Mouse (Mus musculus) left cerebral cortex, adult 9 months (tissue): ENCODE results near the gene Kif7.

Experiments used
- DNase-seq, 2 experiments: peaks; one replicate each; pipeline ENCODE4 v3.0.0; 2022; ENCODE audit warnings: low spot score in 2 of 2

The Kif7 gene

DNA sequence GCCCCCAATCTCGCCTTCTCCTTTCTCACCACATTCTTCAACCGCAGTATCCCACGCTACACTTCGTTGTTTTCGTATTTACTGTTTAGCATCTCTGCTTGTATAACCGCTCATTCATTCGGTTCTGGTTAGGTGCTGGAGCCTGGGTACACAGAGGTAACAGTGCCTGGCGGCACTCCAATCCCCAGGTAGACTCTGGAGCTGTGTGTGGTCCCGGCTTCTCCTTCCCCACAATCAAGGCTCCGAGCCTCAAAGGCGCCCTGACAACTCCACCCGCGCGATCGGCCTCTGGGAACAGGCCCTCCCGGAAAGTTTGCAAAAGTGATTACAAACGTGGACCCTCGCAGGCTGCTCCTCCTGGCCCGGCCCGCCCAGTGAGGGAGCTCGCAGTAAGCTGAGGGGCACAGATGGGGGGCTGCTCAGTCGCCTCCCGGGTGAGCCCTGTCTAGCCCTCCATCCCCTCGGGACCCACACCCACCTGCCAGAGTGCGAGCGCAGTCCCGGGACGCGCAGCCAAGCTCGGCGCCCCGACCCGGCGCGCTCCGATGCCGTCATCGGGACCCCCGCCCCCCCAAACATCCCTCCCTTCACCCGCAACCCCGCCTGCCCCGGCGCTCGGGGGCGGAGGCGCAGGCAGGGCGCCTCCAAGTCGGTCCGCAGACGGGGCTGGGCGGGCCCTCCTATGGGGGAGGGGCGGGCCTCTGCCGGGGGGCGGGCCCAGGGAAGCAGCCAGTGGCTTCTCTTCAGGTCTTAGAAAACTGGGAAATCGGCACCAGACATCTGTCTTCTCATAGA lies at the start of gene Kif7:
TSS of gene Kif7 (minus strand) at position 534 of the 795 bp plus-strand sequence.
- no peak for DNase-seq

DNA sequence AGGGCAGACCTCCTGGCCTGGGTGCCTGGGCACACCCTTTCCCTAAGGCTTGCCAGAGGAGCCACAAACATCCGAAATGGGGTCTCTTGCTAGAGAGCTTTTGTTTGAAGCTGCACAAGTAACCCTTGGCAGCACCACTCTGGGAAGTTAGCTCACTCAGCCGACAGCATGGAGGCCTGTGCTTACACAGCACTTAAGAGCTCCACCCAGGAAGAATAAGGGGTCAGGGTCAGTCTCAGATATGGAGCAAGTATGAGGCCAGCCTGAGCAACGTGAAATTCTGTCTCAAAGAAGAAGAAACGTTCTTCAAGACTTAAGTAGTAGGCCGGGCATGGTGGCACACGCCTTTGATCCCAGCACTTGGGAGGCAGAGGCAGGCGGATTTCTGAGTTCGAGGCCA lies 46.6 kb upstream of the Kif7 start:
- DNase-seq = no peak

GRCm38 (mm10) chr7:79761124-79761876 lies 45.8 kb upstream of the Kif7 start:
- DNase-seq = no peak

DNA sequence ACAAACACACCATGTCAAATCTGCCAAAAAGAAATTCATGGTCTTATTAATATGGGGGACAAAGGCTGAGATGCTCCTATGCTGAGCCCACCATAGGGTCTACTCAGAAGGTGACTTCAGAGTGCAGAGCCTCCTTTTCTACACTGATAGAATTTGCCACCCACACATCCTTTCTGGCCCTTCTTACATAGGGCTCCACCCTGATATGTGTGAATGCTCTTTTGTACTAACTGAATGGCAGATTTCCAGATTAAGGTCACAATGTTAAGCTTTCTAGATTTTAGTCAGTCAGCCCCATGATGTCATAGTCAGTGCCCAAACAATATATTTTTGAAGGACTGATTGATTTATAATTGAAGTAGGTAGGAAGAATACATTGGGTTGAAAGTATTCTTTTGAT lies 44.2 kb upstream of the Kif7 start:
- no peak for DNase-seq

DNA sequence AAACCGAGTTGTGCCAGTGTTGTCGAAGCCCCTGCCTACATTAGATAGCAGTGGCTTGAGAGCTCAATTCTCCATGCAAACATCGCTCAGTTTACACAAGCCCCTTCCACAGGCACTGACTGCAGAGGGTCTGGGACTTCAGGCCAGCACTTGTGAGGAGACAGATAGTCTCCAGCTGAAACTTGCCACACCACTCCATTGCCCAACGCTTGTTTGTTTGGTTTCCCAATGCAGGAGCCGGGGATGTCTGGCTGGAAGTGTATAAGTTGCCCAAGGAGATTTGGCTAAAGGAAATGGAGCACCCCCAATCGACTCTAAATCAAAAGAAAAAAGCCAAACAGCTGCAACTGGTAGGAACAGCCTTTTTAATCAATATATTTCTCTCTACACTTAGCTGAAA lies 42.7 kb upstream of the Kif7 start:
- no peak for DNase-seq

GRCm38 (mm10) chr7:79756334-79756733 lies 40.8 kb upstream of the Kif7 start:
- no peak for DNase-seq

- no peak for DNase-seq
Observed at GRCm38 (mm10) chr7:79749511-79749910, 34.0 kb upstream of the Kif7 start.

- no peak for DNase-seq
Observed at GRCm38 (mm10) chr7:79747659-79748058, 32.1 kb upstream of the Kif7 start.

- DNase-seq = no peak
Observed at GRCm38 (mm10) chr7:79744585-79744984, 29.1 kb upstream of the Kif7 start.

- DNase-seq = peak in 1 of 2 experiments; percentile 13
Observed at GRCm38 (mm10) chr7:79744051-79744450, 28.5 kb upstream of the Kif7 start.

GRCm38 (mm10) chr7:79742659-79743536 lies 27.4 kb upstream of the Kif7 start, which contains the start of the genes Pex11a and Wdr93:
Gene Pex11a (minus strand): TSS chr7:79743131.
Gene Wdr93 (plus strand): TSS chr7:79743163.
- peak; percentile 52 to 74 for DNase-seq

DNA sequence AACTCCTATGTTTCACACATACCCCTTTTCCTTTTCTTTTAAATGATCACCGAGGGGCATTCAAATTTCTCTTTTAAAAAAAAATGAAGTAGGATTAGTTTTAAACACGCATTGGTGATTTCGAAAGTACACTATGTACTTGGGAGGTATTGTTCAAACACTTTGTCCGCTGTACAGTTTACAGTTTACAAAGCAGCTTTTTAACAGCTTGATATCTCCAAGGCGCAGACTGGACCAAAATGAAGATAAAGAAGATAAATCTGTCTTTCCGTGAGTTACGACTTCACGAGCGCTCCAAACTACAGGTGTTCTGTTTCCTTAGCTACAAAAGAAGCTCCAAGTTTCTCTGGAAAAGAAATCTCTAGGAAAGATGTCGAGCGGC lies 26.7 kb upstream of the Kif7 start:
- DNase-seq = no peak

DNA sequence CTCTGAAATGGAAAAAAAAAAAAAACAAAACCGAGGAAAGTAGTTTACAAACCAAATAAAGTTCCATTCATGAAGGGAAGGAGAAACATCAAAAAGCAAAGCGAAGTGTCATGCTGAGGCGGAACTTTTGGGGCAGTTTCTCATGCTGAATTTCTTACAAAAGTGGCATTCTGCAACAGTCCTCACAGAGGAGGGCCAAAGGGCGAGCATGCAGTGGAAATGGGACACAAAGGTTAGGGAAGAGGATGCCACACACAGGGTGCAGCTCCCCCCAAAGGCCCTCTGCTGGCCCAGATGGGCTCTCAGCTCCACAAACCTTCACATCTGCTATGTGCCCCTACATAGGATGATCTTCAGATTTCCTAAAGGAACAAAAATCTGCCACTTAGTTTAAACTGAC lies 24.8 kb upstream of the Kif7 start:
- no peak for DNase-seq

DNA sequence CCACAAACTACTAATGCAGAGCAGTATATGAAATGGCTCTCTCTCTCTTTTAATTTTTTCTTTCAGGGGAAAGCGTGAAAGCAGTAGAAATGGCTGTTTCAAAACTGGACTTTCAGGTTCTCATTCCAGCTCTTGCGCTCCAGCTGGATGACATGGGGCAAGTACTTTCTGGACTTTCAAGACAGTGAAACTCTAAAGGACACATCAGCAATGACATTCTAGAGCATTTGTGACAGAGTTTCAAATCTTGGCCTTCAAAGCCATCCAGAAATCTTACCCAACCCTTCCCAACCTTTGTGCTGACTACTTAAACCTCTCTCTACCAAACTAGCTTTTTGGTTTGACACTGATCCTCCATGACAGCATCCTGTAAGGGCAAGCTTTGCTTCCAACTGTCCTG lies 23.4 kb upstream of the Kif7 start:
- no peak for DNase-seq

- no peak for DNase-seq
Observed at GRCm38 (mm10) chr7:79736511-79736910, 21.0 kb upstream of the Kif7 start.

DNA sequence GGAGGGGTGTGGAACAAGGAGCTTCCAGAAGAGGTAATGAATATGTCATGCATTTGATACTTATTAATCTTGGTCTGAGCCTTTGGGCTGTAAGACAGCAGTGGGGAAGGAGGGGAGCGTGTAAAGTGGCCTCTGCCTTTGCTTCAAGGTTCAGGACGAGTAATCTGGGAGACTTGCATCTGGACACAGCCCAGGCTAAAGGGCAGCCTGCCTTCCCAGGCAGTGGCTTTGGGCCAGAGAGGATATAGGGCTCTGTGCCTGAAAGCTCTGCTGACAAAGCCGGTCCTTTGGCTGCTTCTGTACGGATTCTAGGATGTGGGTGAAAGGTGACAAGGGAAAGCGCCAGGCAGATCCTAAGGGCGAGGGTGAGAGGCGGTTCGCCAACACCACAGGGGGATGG lies 19.0 kb upstream of the Kif7 start:
- DNase-seq = no peak

- no peak for DNase-seq
Observed at GRCm38 (mm10) chr7:79732622-79733021, 17.1 kb upstream of the Kif7 start, which contains the start of gene Plin1. Gene Plin1 (minus strand): TSS chr7:79732903.

DNA sequence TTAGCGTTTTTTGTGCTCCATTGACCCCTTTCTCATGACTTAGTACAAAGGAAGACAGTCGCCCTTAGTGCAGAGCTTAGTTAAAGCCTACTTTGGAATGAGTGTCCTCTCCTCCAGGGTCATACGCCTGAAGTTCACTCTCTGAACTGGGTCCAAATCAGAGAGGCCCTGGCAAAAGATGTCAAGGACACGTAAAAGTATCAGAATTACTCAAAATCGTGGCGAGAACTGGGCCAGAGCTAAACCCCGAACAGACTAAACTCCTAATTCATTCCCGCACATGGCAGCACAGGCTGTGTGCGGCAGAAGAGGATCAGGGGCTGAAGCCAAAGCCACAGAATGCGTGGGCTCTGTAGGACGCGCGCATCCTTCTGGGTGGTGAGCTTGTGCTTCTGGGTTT lies 15.9 kb upstream of the Kif7 start:
- no peak for DNase-seq

GRCm38 (mm10) chr7:79729743-79730370 lies 14.3 kb upstream of the Kif7 start:
- DNase-seq = no peak

- DNase-seq = peak in 1 of 2 experiments; percentile 71
Observed at GRCm38 (mm10) chr7:79729169-79729568, 13.6 kb upstream of the Kif7 start.

GRCm38 (mm10) chr7:79728219-79728618 lies 12.7 kb upstream of the Kif7 start:
- DNase-seq = peak in 1 of 2 experiments; percentile 63
